Mouse (Mus musculus) spleen, adult 2 months (tissue): ENCODE results near the gene Gas2. TPM values are rescaled to one million over a fixed set of nuclear protein-coding genes. Genes with fewer than 3 reads are reported as not detected.

ENCODE experiments used
- DNase-seq, 2 experiments: peaks; one replicate each; pipeline versions ENCODE4 v3.0.0 to v3.0.0-alpha.2; 2012 to 2021; ENCODE audit warnings: low spot score in 2 of 2, low read depth in 1 of 2
- H3K27ac ChIP-seq: fragments of 200-500 bp; 2 replicates; pipeline ENCODE4 v1.5.1; 2012; ENCODE audit warnings: low read length, inconsistent platforms; ENCODE audit not compliant: insufficient read depth
- H3K27me3 ChIP-seq: fragments of 200-500 bp; 2 replicates; pipeline ENCODE4 v1.6.1; 2012; ENCODE audit warnings: mild to moderate bottlenecking, moderate library complexity, low read length, inconsistent platforms; ENCODE audit not compliant: control insufficient read depth, insufficient read depth
- H3K36me3 ChIP-seq: fragments of 200-500 bp; 2 replicates; pipeline ENCODE4 v1.6.1; 2012; ENCODE audit warnings: mild to moderate bottlenecking, low read length, inconsistent platforms; ENCODE audit not compliant: control insufficient read depth, insufficient read depth
- H3K4me1 ChIP-seq: fragments of 200-500 bp; 2 replicates; pipeline ENCODE4 v1.6.1; 2011; ENCODE audit warnings: inconsistent platforms; ENCODE audit not compliant: control insufficient read depth, insufficient read depth, insufficient read length
- H3K4me3 ChIP-seq: fragments of 200-500 bp; 2 replicates; pipeline ENCODE4 v1.5.1; 2011; ENCODE audit warnings: mild to moderate bottlenecking, inconsistent platforms; ENCODE audit not compliant: insufficient read depth, insufficient read length; ENCODE audit errors: extremely low read depth
- CTCF ChIP-seq: fragments of 200-500 bp; IDR thresholded peaks from 2 replicates; pipeline ENCODE4 v1.5.1; 2011; ENCODE audit warnings: mild to moderate bottlenecking, inconsistent platforms; ENCODE audit not compliant: insufficient read depth, insufficient read length, insufficient replicate concordance; ENCODE audit errors: extremely low read depth
- POLR2A ChIP-seq: fragments of 200-500 bp; IDR thresholded peaks from 2 replicates; pipeline ENCODE4 v1.6.1; 2011; ENCODE audit warnings: low read depth, low read length, inconsistent platforms
- WGBS: fragments of 180-500 bp; shearing (Covaris S2); methylation state at CpG from one replicate; pipeline ENCODE4 v1.1.7; 2018; 5-methylcytosine and 5-hydroxymethylcytosine counted together
- polyA plus RNA-seq: library from polyadenylated mRNA; depleted of rRNA; stranded (reverse); fragments of >200 nt; gene quantifications from 2 replicates; pipeline ENCODE4 v1.2.3, GENCODE M21; 2012

Gene Gas2
- polyA plus RNA-seq, 1 experiment = 0.69 TPM

- Histone ChIP-seq H3K4me3 (no peak overlapping the region), H3K27me3 (no peaks in the 10 kb centered on the region), H3K36me3 (no peaks in the 10 kb centered on the region), H3K4me1 (no peaks in the 10 kb centered on the region), H3K27ac (no peak overlapping the region)
- DNase-seq = no peak
- TF ChIP-seq POLR2A (no peak), CTCF (no peak)
Measured at GRCm38 (mm10) chr7:51969379-51969778, 107.6 kb downstream of the Gas2 start.

- H3K27ac ChIP-seq = no peak overlapping the region
- no peak for DNase-seq
- TF ChIP-seq POLR2A (no peak), CTCF (peak; percentile 38; the same call in 1 of the 2 replicates)
- H3K4me3 ChIP-seq = no peak overlapping the region
- no peaks in the 10 kb centered on the region for H3K36me3 ChIP-seq
- 40% methylated on average over 6 of the region's 6 CpGs for WGBS
- no peaks in the 10 kb centered on the region for H3K27me3 ChIP-seq
- no peaks in the 10 kb centered on the region for H3K4me1 ChIP-seq
Measured at GRCm38 (mm10) chr7:51972252-51972855, 110.5 kb downstream of the Gas2 start.

DNA sequence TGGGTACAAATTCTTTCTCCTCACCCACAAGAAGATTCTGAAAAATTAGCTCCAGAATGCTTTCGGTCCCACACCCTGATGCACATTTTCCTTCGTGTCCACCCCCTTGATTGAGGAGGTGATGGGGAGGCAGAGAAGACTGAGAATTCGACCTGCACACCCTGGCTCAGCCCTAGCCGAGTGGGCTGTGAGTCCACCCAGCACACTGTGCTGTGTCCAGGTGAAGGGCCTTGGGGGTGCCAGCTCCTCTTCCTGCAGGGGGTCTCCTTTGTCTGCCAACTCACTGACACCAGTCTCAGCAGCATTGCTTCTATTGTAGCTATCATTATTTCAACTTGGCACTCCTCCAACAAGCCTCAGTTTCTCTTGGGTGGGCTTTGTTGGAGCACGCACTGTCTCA is 111.3 kb downstream of the Gas2 start:
- WGBS = 78% methylated on average over 5 of the region's 5 CpGs
- no peak for TF ChIP-seq POLR2A
- Histone ChIP-seq H3K36me3 (no peaks in the 10 kb centered on the region), H3K27ac (no peak overlapping the region), H3K27me3 (no peaks in the 10 kb centered on the region), H3K4me1 (no peaks in the 10 kb centered on the region), H3K4me3 (no peak overlapping the region)
- DNase-seq = no peak

GRCm38 (mm10) chr7:51973526-51973925 is 111.7 kb downstream of the Gas2 start:
- Histone ChIP-seq H3K36me3 (no peaks in the 10 kb centered on the region), H3K27me3 (no peaks in the 10 kb centered on the region), H3K27ac (no peak overlapping the region), H3K4me1 (no peaks in the 10 kb centered on the region), H3K4me3 (no peak overlapping the region)
- no peak for DNase-seq
- TF ChIP-seq CTCF = no peak
- no peak for TF ChIP-seq POLR2A
- WGBS = 83% methylated on average over 2 of the region's 2 CpGs

GRCm38 (mm10) chr7:51975181-51975580 is 113.4 kb downstream of the Gas2 start:
- H3K36me3 ChIP-seq = no peaks in the 10 kb centered on the region
- H3K4me3 ChIP-seq = no peak overlapping the region
- no peak overlapping the region for H3K27ac ChIP-seq
- no peak for DNase-seq
- WGBS = 69% methylated on average over 6 of the region's 6 CpGs
- TF ChIP-seq POLR2A = no peak
- no peak for TF ChIP-seq CTCF
- H3K4me1 ChIP-seq = no peaks in the 10 kb centered on the region
- no peaks in the 10 kb centered on the region for H3K27me3 ChIP-seq

DNA sequence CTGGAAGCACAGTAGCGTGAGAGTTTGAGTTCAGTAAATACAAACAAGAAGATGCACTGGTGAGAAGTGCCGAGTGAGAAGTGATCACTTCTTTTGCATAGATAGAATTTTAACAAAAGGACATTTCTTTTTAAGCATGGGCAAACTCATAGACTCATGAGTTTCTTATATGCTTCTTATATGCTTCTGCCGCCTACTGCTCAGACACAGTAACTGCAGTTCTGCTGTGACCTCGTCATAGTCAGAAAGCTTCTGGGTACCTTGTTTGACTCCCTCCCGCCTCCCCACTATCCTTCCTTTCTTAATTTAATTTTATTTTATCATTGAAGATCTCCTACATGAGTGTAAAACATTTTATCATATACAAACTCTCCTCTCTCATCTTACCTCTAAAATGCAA is 117.5 kb downstream of the Gas2 start:
- no peaks in the 10 kb centered on the region for H3K4me1 ChIP-seq
- H3K27ac ChIP-seq = no peak overlapping the region
- H3K4me3 ChIP-seq = no peak overlapping the region
- H3K27me3 ChIP-seq = no peaks in the 10 kb centered on the region
- WGBS = 41% methylated on average over 5 of the region's 5 CpGs
- H3K36me3 ChIP-seq = no peaks in the 10 kb centered on the region
- DNase-seq = no peak
- TF ChIP-seq POLR2A = no peak
- no peak for TF ChIP-seq CTCF

- TF ChIP-seq CTCF = no peak
- TF ChIP-seq POLR2A = no peak
- no peaks in the 10 kb centered on the region for H3K4me1 ChIP-seq
- no peaks in the 10 kb centered on the region for H3K27me3 ChIP-seq
- H3K27ac ChIP-seq = no peak overlapping the region
- DNase-seq = no peak
- 52% methylated on average over 1 of the region's 1 CpGs for WGBS
- no peaks in the 10 kb centered on the region for H3K36me3 ChIP-seq
- no peak overlapping the region for H3K4me3 ChIP-seq
Measured at GRCm38 (mm10) chr7:51982303-51982702, 120.5 kb downstream of the Gas2 start.
